Mouse (Mus musculus) bone marrow, adult 2 months (tissue): ENCODE data around the gene Lsm3.

Source experiments
- CTCF ChIP-seq: fragments of 200-500 bp; IDR thresholded peaks from 2 replicates; pipeline ENCODE4 v1.5.1; 2011; ENCODE audit warnings: low read length, control low read depth; ENCODE audit not compliant: control insufficient read depth, insufficient read depth
- POLR2A ChIP-seq: fragments of 200-500 bp; IDR thresholded peaks from 2 replicates; pipeline ENCODE4 v1.6.1; 2011; ENCODE audit warnings: low read depth, mild to moderate bottlenecking, control low read depth, low read length, borderline replicate concordance; ENCODE audit not compliant: control insufficient read depth

DNA sequence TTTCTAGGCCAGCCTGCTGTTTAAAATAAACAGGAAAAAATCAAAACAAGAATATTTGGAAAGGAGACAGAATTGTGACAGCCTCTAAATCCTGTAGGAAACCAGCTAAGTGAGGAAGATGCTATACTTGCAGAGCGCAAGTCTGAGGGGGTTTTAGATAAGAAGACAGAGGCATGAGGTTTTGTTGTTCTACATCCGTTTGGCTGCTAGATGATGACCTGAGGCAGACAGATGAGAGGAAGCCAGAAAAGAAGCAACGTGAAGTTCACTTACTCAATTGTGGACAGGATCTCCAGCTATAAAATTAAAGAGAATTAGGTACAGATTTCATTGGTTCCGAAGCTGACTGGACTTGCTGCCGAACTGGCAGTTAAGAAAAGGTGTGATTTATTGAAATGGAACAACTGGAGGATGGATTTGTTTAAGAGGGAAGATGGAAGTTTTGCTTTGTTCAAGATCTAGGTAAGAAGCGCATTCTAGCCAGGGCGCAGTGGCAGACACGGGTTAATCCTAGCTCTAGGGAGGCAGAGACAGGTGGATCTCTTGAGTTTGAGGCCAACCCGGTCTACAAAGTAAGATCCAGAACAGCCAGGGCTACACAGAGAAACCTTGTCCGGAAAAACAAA lies 878 bp upstream of the Lsm3 start:
- TF ChIP-seq POLR2A, result no peak
- no peak for TF ChIP-seq CTCF
